Mouse (Mus musculus) intestine, postnatal 0 days (tissue): ENCODE measurements around the gene Iqcc. TPM values are rescaled to one million over a fixed set of nuclear protein-coding genes. Genes with fewer than 3 reads are reported as not detected.

Experiments
- ATAC-seq: fragments of 200-750 bp; cut with Nextera tagmentation; 2 replicates; pipeline ENCODE4 v1.8.0; 2017; ENCODE audit warnings: mild to moderate bottlenecking, moderate TSS enrichment, moderate library complexity
- H3K27ac ChIP-seq: fragments of 300-500 bp; sonication (generic); 2 replicates; pipeline ENCODE4 v1.5.1; 2014; ENCODE audit warnings: mild to moderate bottlenecking, low read depth, low read length, moderate library complexity
- H3K27me3 ChIP-seq: fragments of 300-500 bp; sonication (generic); replicated peaks from 2 replicates; pipeline ENCODE4 v1.6.1; 2014; ENCODE audit warnings: low read length, mixed read lengths; ENCODE audit not compliant: control insufficient read depth, insufficient read depth
- H3K36me3 ChIP-seq: fragments of 300-500 bp; sonication (generic); 2 replicates; pipeline ENCODE4 v1.6.1; 2014; ENCODE audit warnings: mild to moderate bottlenecking, moderate library complexity; ENCODE audit not compliant: control insufficient read depth, insufficient read depth
- H3K4me1 ChIP-seq: fragments of 300-500 bp; sonication (generic); replicated peaks from 2 replicates; pipeline ENCODE4 v1.6.1; 2014; ENCODE audit warnings: antibody characterized with exemption, low read length, mixed read lengths; ENCODE audit not compliant: control insufficient read depth, insufficient read depth
- H3K4me2 ChIP-seq: fragments of 300-500 bp; sonication (generic); replicated peaks from 2 replicates; pipeline ENCODE4 v1.6.1; 2014; ENCODE audit warnings: low read depth, mild to moderate bottlenecking, moderate library complexity
- H3K4me3 ChIP-seq: fragments of 300-500 bp; sonication (generic); 2 replicates; pipeline ENCODE4 v1.5.1; 2014; ENCODE audit warnings: low read depth, low read length
- H3K9ac ChIP-seq: fragments of 300-500 bp; sonication (generic); 2 replicates; pipeline ENCODE4 v1.6.1; 2014; ENCODE audit warnings: mild to moderate bottlenecking, low read depth, low read length
- H3K9me3 ChIP-seq: fragments of 300-500 bp; sonication (generic); 2 replicates; pipeline ENCODE4 v1.6.1; 2016; ENCODE audit warnings: mixed run types; ENCODE audit not compliant: control insufficient read depth
- CTCF ChIP-seq: sonication (generic); IDR thresholded peaks from 2 replicates; pipeline ENCODE4 v1.5.1; 2016; ENCODE audit warnings: low read depth, mild to moderate bottlenecking, control low read depth, antibody characterized with exemption, moderate library complexity
- WGBS: fragments of 180-500 bp; shearing (Covaris S2); extraction: QIAGEN DNeasy Blood & Tissue Kit; methylation state at CpG from one replicate; pipeline ENCODE4 v1.1.7; 2014; 5-methylcytosine and 5-hydroxymethylcytosine counted together
- polyA plus RNA-seq: library from polyadenylated mRNA; unstranded; fragments of >200 nt; fragmentation: Nextera tagmentation; extraction: Ambion mirVana; gene quantifications from 2 replicates; pipeline ENCODE4 v1.2.1, GENCODE M21; 2015

Gene Iqcc
- polyA plus RNA-seq, 1 experiment from 2014 or later = 15.9 TPM

DNA sequence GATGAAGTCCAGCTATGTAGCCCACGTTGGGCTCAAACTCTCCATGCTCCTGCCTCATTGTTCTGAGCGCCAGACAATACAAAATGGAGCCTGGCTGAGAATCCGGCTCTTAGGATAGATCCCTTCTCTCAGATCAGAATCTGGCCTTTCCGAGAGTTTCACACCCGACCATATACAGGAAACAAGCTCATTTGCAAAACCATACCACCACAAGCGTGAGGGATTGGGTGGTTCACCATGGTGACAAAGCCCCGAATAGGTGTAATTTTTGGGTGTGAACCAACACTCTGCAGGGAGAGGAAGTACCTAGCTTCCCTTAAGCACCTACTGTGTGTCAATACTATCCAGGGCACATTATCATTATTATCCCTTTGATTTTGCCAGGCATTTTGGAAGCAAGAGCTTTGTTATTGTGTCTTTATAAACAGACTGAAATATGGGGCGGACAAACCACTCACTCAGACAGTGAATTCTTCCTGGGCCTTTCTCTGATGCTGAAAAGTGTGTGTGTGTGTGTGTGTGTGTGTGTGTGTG, 47.3 kb downstream of the Iqcc start:
- H3K4me2 ChIP-seq = no peak overlapping the region
- H3K4me1 ChIP-seq = no peaks in the 10 kb centered on the region
- no peaks in the 10 kb centered on the region for H3K36me3 ChIP-seq
- no peaks in the 10 kb centered on the region for H3K27me3 ChIP-seq
- no peak for TF ChIP-seq CTCF
- H3K4me3 ChIP-seq = no peak overlapping the region
- H3K27ac ChIP-seq = no peak overlapping the region
- ATAC-seq = no peak
- no peak overlapping the region for H3K9ac ChIP-seq
- no peaks in the 10 kb centered on the region for H3K9me3 ChIP-seq
- 77% methylated on average over 8 of the region's 8 CpGs for WGBS

- no peak for TF ChIP-seq CTCF
- Histone ChIP-seq H3K4me1 (no peaks in the 10 kb centered on the region), H3K4me3 (no peak overlapping the region), H3K27ac (no peak overlapping the region), H3K9ac (no peak overlapping the region), H3K36me3 (no peaks in the 10 kb centered on the region), H3K9me3 (no peaks in the 10 kb centered on the region), H3K27me3 (no peaks in the 10 kb centered on the region), H3K4me2 (no peak overlapping the region)
- WGBS = 81% methylated on average over 6 of the region's 6 CpGs
- no peak for ATAC-seq
Observed at GRCm38 (mm10) chr4:129570028-129570427, 48.9 kb downstream of the Iqcc start.

DNA sequence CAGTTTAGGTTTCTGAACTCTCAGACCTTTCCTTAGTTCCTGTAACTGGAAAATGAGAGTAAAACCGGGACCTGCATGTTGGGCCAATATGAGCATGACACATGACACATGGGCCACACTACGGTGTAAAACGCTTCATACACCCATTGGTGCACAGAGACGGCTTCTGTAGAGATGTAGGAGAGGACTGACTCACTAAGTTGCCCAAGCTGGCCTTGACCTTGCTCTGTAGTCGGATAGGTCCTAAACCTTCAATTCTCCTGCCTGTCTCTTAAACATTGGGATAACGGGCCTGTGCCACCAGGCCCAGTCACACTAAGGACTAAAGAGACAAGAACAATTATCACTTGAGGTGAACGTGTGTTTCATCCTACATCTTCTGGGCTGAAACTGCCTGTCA, 50.5 kb downstream of the Iqcc start:
- H3K4me1 ChIP-seq = no peaks in the 10 kb centered on the region
- no peak for TF ChIP-seq CTCF
- no peak for ATAC-seq
- H3K9me3 ChIP-seq = no peaks in the 10 kb centered on the region
- no peaks in the 10 kb centered on the region for H3K36me3 ChIP-seq
- 93% methylated on average over 7 of the region's 7 CpGs for WGBS
- H3K9ac ChIP-seq = no peak overlapping the region
- no peak overlapping the region for H3K4me3 ChIP-seq
- H3K4me2 ChIP-seq = no peak overlapping the region
- no peak overlapping the region for H3K27ac ChIP-seq
- no peaks in the 10 kb centered on the region for H3K27me3 ChIP-seq

DNA sequence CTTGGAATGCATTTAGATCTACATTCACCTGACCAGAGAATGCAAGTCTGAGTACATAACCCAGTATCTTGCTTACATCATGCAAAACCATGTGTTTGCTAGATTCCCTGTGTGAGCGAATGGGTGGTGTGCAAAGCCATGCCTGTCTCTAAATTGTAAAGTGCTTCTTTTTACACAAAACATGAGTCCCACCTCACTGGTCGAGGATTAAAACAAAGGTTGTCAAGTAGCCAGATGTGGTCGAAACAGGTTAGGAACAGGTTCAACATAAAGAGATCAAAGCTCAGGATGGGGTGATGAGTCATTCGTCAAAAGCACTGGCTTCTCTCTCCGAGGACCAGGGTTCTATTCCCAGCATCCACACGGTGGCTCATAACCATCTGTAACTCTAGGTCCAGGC, 53.8 kb downstream of the Iqcc start:
- no peak for ATAC-seq
- Histone ChIP-seq H3K4me3 (no peak overlapping the region), H3K27ac (no peak overlapping the region), H3K9ac (no peak overlapping the region), H3K9me3 (no peaks in the 10 kb centered on the region), H3K4me2 (no peak overlapping the region), H3K36me3 (no peaks in the 10 kb centered on the region), H3K27me3 (no peaks in the 10 kb centered on the region), H3K4me1 (no peaks in the 10 kb centered on the region)
- 75% methylated on average over 6 of the region's 6 CpGs for WGBS
- TF ChIP-seq CTCF = no peak

Other genes with a start within 250 kb of the Iqcc start
- gene Zbtb8a, start 241.0 kb downstream of the Iqcc start, polyA plus RNA-seq = 6.8 and 7.1 TPM in 2 replicates
- gene Zbtb8b, start 178.2 kb downstream of the Iqcc start, polyA plus RNA-seq = 0.14 and 0.29 TPM in 2 replicates
- 23.6 and 24.8 TPM in 2 replicates for gene Bsdc1, start 157.5 kb downstream of the Iqcc start, polyA plus RNA-seq
- not detected in 2 replicates for gene Tssk3, start 128.1 kb downstream of the Iqcc start, polyA plus RNA-seq
- gene Fam229a, start 127.9 kb downstream of the Iqcc start, polyA plus RNA-seq = 0.22 TPM in 1 of 2 replicates, not detected in the other
- 126 and 142 TPM in 2 replicates for gene Marcksl1, start 105.5 kb downstream of the Iqcc start, polyA plus RNA-seq
- 89.9 and 91.7 TPM in 2 replicates for gene Hdac1, start 76.4 kb downstream of the Iqcc start, polyA plus RNA-seq
- 3.0 and 3.1 TPM in 2 replicates for gene Lck, start 45.5 kb downstream of the Iqcc start, polyA plus RNA-seq
- 1.4 and 1.7 TPM in 2 replicates for gene Fam167b, start 40.5 kb downstream of the Iqcc start, polyA plus RNA-seq
- 139 and 144 TPM in 2 replicates for gene Eif3i, start 18.5 kb downstream of the Iqcc start, polyA plus RNA-seq
- 135 and 146 TPM in 2 replicates for gene Tmem234, start 18.4 kb downstream of the Iqcc start, polyA plus RNA-seq
- gene Dcdc2b, start 4.8 kb downstream of the Iqcc start, polyA plus RNA-seq = 1.1 and 1.2 TPM in 2 replicates
- 29.6 and 32.0 TPM in 2 replicates for gene Ccdc28b, start 4.8 kb upstream of the Iqcc start, polyA plus RNA-seq
- gene Txlna, start 22.0 kb upstream of the Iqcc start, polyA plus RNA-seq = 18.5 and 19.2 TPM in 2 replicates
- 8.3 and 9.8 TPM in 2 replicates for gene Kpna6, start 53.7 kb upstream of the Iqcc start, polyA plus RNA-seq
- gene Tmem39b, start 77.7 kb upstream of the Iqcc start, polyA plus RNA-seq = 4.0 and 4.6 TPM in 2 replicates
- 33.9 and 40.0 TPM in 2 replicates for gene Khdrbs1, start 123.2 kb upstream of the Iqcc start, polyA plus RNA-seq
- 321 and 331 TPM in 2 replicates for gene Ptp4a2, start 192.1 kb upstream of the Iqcc start, polyA plus RNA-seq